Mouse (Mus musculus): Measurements from ENCODE around the gene Strap.
A peak's percentile ranks its signal among the peaks of the same experiment; 100 is the strongest.

Gene Strap

GRCm38 (mm10) chr6:137722220-137722931, 12.5 kb upstream of the Strap start:
- no peak for DNase-seq (ENCODE audit: low read depth, low spot score)

DNA sequence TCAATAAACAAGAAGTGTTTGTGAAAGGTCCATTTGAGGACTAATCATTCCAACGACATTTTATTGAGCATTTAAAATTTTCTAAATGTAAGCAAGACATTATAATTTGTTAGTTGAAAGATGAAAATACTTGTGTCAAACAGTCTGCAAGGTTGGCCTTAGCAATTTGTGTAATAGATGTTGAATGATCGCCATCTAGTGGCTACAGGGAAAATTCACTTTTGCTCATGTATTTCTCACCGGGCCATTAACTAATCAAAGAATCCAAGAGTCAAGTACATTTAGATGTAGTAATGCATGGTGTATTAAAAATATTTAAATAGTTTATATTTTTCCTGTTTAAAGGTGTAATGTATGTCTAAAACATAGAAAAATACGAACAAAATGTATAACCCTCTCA, 11.0 kb upstream of the Strap start:
- DNase-seq (ENCODE audit: low read depth, low spot score), result peak; percentile 66

GRCm38 (mm10) chr6:137734460-137734845, 425 bp upstream of the Strap start:
- no peak for DNase-seq (ENCODE audit: low read depth, low spot score)

DNA sequence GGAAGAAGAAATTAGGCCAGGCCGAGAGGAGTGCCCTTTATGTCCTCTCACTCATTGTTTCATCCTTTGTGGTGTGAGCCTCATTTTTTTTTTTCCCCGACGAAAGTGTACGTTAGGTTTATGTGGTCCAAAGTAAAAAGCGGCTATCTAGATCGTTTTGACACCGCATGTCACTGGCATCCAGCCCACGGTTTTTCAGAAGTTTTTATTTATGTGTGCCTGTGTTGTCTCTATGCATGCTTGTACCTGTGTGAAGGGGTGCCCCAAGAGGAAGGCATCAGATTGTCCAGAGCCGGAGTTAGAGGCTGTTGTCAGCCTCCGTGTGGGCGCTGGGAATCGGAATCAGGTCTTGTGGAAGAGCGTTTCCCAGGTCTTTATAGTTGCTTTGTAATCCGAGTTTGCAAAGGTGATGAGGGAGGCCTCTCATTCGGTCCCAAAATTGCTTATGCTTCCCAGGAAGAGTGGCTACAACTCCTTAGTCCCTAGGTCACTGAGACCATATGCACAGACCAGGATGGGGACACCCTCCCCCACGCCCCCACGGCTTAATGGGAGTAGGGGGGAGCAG, 877 bp downstream of the Strap start:
- no peak for DNase-seq (ENCODE audit: low read depth, low spot score)

GRCm38 (mm10) chr6:137740972-137741371, 6.1 kb downstream of the Strap start:
- no peak for DNase-seq (ENCODE audit: low read depth, low spot score)

- no peak for DNase-seq (ENCODE audit: low read depth, low spot score)
Observed at GRCm38 (mm10) chr6:137744700-137745099, 9.8 kb downstream of the Strap start.

GRCm38 (mm10) chr6:137747174-137747928, 12.5 kb downstream of the Strap start:
- DNase-seq (ENCODE audit: low read depth, low spot score), result peak; percentile 15

DNA sequence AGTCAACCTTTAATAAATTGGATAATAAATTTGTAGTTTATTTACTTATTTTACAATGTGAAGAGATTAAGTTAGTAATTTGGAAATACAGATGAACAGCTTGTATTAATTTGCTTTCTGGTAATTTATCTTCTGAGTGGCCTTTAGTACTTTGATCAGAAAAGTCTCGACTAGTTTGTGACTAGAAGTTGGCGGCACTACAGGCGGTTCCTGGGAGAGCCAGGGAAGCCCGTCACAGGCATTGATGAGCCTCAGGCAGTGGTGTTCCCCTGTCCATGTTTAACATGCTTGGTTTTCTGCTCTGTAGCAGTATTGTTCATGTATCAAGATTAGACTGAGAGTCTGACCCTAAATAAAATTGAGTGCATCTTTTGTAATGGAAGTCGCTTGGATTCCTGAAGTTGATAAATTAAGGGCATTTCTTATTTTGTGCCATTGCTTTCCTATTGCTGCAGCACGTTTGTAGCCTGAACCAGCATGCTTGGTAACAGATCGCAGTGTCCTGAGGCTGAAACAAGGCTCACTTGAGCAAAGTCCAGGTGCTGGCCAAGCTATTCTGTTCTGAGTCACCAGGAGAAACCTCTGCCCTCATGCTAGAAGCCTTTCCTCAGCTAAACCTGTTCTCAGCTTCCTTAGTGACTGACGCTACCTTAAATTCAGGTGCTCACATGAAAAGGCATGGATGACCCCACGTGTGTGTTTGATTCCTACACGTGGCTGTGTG, 16.8 kb downstream of the Strap start:
- no peak for DNase-seq (ENCODE audit: low read depth, low spot score)

- DNase-seq (ENCODE audit: low read depth, low spot score), result no peak
Observed at GRCm38 (mm10) chr6:137752275-137752655, 17.4 kb downstream of the Strap start.

DNA sequence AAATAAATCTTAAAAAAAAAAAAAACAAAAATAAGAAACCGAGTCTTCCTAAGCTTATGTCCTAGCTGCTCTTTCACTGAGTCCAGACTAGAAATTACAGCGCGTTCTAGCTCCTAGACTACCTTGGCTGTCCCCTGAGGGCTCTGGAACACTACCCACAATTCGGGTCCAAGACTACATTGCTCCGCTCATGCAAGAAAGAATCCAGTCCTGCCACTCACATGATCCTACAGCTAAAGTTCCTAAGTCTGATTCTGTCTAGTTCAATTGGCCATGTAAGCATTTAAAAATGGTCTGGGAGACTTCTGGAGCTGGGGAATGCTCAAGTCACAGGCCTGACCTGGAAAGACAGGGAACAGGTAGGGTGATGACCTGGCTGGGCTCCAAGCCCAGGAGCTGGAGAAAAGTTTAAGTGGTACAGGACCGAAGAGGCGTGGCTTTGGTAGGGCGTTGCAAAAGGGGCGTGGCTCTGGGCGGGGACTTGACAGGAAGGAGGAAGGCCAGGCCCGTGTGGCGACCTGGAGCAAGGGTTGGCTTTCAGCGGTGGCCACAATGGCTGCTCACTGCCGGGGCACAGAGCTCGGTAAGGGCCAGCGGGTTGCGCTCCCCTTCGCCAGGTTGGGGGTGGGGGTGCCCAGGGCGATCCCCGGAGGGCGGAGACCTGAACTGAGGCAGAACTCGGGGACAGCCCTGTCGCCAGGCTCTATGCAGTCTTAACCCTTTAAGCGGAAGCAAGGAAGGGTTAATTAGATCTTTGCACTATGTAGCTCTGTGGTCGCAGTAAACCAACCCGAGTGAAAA, 19.4 kb downstream of the Strap start, which contains the start of gene Dera:
Gene Dera (plus strand): TSS at position 491 of the 801 bp plus-strand sequence.
- peak; percentile 86 for DNase-seq (ENCODE audit: low read depth, low spot score)

DNA sequence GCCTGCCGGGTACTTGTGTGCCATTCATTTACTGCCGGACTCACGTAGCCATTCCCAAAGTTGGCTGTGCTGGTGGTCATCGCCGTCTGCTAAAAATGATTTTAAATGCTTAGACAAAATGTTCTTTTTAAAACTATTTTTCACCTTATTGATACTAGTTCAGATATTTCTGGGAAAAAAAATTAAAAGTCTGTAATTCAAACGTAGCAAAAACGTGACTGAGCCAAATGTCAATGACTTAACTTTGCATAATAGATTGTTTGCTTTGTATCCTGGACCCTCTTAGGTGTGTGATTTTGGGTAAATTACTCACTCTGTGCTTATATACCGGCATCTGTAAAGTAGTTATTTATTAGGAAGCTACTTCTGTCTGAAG, 20.0 kb downstream of the Strap start:
- DNase-seq (ENCODE audit: low read depth, low spot score), result no peak

DNA sequence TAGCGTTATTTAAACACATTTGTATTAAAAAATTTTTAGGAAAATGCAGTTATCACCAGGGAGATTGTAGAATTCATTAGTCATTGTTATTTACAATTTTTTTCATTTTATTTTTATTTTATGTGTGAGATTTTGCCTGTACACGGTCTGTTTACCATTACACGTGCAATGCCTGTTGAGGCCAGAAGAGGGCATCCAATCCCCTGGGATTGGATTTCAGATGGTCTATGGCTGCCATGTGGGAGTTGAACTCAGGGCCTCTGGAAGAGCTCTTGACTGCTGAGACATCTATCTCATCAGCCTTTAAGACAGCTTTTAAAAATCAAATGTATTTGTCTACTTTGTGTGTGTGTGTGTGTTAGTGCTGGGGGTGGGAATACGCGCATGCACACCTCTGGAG, 21.4 kb downstream of the Strap start:
- peak; percentile 55 for DNase-seq (ENCODE audit: low read depth, low spot score)

- DNase-seq (ENCODE audit: low read depth, low spot score), result no peak
Observed at GRCm38 (mm10) chr6:137757891-137758290, 23.0 kb downstream of the Strap start.

- DNase-seq (ENCODE audit: low read depth, low spot score), result peak; percentile 17
Observed at GRCm38 (mm10) chr6:137759681-137760080, 24.8 kb downstream of the Strap start.

DNA sequence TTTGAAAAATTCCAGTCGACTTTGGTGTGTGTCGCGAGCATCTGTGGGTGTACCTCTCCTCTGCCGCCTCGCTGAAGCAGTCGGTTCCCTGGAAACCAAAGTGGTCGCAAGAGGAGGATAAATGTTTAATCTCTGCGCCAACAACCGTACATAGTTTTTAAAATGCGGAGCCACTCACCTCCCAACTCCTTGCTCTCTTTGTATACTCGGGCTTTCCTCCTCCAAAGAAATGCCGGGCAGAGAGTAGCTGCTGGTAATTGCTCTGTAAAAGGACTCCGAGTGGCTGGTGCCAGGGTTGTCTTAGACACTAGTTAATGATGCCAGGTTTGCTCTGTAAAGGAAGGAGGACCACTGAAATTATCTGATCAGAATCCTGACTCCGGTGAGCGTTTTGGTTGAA, 26.1 kb downstream of the Strap start:
- DNase-seq (ENCODE audit: low read depth, low spot score), result no peak

- peak; percentile 15 for DNase-seq (ENCODE audit: low read depth, low spot score)
Observed at GRCm38 (mm10) chr6:137764572-137765210, 29.8 kb downstream of the Strap start.

GRCm38 (mm10) chr6:137766177-137766576, 31.3 kb downstream of the Strap start:
- no peak for DNase-seq (ENCODE audit: low read depth, low spot score)

GRCm38 (mm10) chr6:137771621-137772250, 36.9 kb downstream of the Strap start:
- no peak for DNase-seq (ENCODE audit: low read depth, low spot score)

GRCm38 (mm10) chr6:137772918-137773636, 38.2 kb downstream of the Strap start:
- DNase-seq (ENCODE audit: low read depth, low spot score), result no peak

DNA sequence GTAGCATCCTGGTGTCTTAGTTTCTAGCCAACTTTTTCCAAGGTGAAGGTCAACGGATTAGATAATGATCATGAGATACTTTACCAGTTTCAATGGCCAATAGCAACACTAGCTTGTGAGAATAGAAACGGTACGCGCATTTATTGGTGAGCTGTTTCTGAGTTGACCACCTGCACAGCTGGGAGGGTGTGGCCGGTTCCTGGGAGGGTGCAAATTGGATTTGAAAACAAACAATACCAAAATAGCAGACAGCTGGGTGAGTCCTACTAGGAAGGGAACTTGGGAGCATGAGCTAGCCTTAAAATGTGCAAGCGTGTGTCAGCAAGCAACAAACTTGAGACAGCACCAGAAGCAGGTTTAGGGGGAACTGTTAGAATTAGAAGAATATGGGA, 38.8 kb downstream of the Strap start:
- DNase-seq (ENCODE audit: low read depth, low spot score), result no peak

Data from mesoderm, embryonic 11.5 days (tissue).